Mouse (Mus musculus) frontal cortex, adult 2 months (tissue): ENCODE measurements around the gene Loxl3. TPM values are rescaled to one million over a fixed set of nuclear protein-coding genes. Genes with fewer than 3 reads are reported as not detected.

Experiments
- DNase-seq, 2 experiments: peaks; one replicate each; pipeline ENCODE4 v3.0.0; 2022; ENCODE audit warnings: low spot score in 1 of 2; ENCODE audit errors: extremely low spot score in 1 of 2
- polyA plus RNA-seq: library from polyadenylated mRNA; depleted of rRNA; stranded (reverse); fragments of >200 nt; gene quantifications from 2 replicates; pipeline ENCODE4 v1.2.3, GENCODE M21; 2012; rRNA removed

The Loxl3 gene
- polyA plus RNA-seq, 1 experiment, result 6.4 TPM

GRCm38 (mm10) chr6:83080210-83080609 lies 46.2 kb downstream of the Loxl3 start:
- no peak for DNase-seq

- DNase-seq, result no peak
Measured at GRCm38 (mm10) chr6:83083497-83083896, 49.5 kb downstream of the Loxl3 start.

GRCm38 (mm10) chr6:83084477-83084876 lies 50.5 kb downstream of the Loxl3 start:
- DNase-seq, result no peak

DNA sequence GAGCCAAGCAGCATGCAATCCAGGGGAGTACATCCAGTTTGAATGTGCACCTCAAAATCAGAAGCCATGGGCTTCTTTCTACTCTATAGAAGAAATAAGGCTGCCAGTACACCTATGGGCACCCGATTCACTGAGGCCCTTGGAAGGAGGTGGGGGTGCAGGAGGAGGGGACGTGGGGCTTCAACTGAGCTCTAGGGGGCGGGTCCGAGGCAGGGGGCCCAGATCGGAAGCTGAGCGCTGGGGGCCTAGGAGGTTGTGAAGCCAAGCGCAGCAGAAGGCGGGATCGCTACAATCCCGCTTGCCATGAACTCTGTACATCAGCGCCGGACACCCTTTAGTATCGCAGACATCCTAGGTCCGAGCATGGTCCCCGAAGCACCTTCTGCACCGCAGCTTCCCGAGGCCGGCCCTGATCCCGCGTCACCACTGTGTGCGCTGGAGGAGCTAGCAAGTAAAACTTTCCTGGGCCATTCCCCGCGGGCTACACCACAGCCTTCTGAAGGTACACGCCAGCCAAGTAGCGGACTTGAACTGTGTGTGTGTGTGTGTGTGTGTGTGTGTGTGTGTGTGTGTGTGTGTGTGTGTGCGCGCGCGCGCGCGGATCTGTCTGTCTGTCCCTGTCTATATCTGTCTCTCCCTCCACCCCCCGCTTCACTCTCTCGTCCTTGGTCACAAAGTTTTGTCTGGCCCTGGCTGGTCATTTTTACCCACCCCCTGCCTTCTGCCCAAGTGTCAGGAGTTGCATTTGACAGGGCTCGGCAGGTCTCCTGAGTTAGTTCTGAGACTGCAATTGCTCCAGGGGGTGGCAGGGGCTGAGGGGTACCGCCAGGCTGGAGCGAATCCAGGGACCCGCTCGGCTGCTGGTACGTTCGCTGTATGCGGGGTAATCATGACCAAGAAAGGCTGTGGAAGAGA lies 52.4 kb downstream of the Loxl3 start, which contains the start of gene Lbx2:
Lbx2 (plus strand) TSS at position 247 of the 915 bp plus-strand sequence.
- DNase-seq, result no peak

- no peak for DNase-seq
Measured at GRCm38 (mm10) chr6:83087205-83087925, 53.4 kb downstream of the Loxl3 start.

DNA sequence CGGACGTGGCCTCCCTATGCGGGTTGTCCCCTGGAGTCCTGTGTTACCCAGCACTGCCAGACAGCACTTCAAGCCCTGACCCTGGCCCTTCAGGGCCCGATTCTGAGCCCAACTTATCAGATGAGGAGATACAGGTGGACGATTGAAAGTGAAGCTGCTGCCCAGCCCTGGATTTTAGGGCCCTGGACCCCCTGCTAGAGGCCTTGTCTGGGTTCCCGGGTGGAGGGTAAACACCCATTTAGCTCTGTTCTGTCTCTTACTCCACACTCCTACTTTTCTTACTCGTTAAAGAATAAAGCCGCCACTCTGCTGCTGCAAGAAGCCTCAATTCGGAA lies 53.9 kb downstream of the Loxl3 start:
- no peak for DNase-seq

DNA sequence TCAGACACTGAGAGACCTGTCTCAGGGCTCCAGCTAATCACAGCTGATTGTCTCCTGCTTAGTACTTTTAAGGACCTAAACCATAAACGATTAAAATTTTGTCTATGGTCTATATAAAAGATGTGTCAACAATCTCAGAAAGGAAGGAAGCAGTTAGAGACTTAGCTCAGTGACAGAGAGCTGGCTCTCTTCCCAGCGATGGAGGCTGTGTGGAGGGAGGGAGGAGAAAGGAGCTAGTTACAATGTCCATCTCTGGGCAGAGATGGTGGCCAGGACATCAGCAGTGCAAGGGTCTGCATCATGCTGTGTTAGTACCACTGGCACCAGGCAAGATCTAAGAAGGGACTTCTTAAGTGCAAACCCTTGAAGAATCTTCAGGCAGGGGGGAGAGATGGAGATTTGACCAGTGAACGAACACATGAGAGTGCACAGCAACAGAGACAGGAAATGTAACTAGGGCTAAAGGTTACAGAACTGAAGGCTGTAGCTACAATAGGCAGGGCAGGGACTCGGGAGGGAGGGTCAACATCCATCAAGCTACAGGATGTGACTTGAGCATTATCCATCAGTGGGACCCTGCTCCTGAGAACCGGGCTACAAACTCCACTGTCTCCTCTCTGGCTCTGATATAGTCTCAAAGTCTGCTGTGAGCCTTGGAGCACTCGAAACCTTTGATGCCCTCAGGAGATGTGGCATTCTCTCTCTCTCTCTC lies 58.6 kb downstream of the Loxl3 start:
- no peak for DNase-seq

GRCm38 (mm10) chr6:83095968-83096367 lies 62.0 kb downstream of the Loxl3 start:
- DNase-seq, result no peak

- no peak for DNase-seq
Measured at GRCm38 (mm10) chr6:83098411-83098810, 64.4 kb downstream of the Loxl3 start.

- peak; percentile 88 to 93 for DNase-seq
Measured at GRCm38 (mm10) chr6:83101316-83101687, 67.3 kb downstream of the Loxl3 start, which contains the start of the genes Ccdc142 and Gm42688. TSS of gene Ccdc142 (plus strand) at chr6:83101601. TSS of gene Gm42688 (plus strand) at chr6:83101617.

DNA sequence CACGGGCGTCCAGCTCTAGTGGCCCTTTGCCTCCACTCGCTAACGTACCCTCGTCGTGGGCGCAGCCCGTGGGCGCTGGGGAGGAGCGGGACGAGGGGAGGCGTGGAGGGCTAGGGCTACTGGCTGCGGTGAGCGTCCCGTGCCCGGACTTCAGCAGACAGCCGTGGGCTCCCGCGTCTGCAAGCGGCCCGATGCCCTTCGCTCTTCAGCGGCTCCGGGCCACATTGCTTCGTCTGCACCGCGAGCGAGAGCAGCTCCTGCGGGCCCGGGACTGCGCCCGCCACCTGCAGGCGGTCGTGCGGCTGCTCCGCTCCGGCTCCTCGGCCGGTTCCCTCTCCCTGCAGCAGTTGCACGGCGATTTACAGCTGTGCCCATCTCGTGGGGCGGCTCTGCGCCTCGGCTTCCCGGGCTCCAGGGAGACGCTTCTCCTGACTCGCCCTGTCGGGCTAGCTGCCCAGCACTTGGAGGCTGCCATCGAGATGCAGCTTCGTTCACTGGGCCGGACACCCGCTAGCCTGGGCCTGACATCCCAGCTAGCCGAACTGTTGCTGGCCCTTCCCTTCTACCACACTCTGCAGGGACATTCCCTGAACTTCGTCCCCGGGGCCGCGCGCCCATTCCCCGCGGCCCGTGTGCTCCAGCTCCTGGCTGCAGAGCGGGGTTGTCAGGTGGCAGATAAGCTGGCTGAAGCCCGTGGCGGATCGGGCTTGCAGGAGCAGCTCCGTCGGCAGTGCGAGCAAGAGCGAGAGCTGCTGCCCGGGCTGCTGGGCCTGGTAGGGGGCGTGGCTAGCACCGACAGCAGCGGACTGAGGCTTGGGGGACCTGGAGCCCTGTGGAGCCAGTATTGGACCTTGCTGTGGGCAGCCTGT lies 67.9 kb downstream of the Loxl3 start:
- DNase-seq, result no peak

Other genes starting within 250 kb of the Loxl3 start
- 24.6 and 27.5 TPM in 2 replicates for gene Sema4f, start 94.4 kb upstream of the Loxl3 start, polyA plus RNA-seq
- gene M1ap, start 87.3 kb upstream of the Loxl3 start, polyA plus RNA-seq, result 0.12 TPM in 1 of 2 replicates, not detected in the other
- gene Dok1, start 702 bp upstream of the Loxl3 start, polyA plus RNA-seq, result 1.7 and 2.4 TPM in 2 replicates
- gene Aup1, start 20.3 kb downstream of the Loxl3 start, polyA plus RNA-seq, result 220 and 253 TPM in 2 replicates
- 58.8 and 63.7 TPM in 2 replicates for gene Htra2, start 21.1 kb downstream of the Loxl3 start, polyA plus RNA-seq
- gene Dqx1, start 23.7 kb downstream of the Loxl3 start, polyA plus RNA-seq, result 0.76 and 0.97 TPM in 2 replicates
- not detected in 2 replicates for gene Tlx2, start 36.1 kb downstream of the Loxl3 start, polyA plus RNA-seq
- gene Pcgf1, start 43.7 kb downstream of the Loxl3 start, polyA plus RNA-seq, result 40.1 and 40.5 TPM in 2 replicates
- 0.36 and 0.66 TPM in 2 replicates for gene Lbx2, start 52.2 kb downstream of the Loxl3 start, polyA plus RNA-seq
- 6.3 and 11.1 TPM in 2 replicates for gene Ccdc142, start 67.4 kb downstream of the Loxl3 start, polyA plus RNA-seq
- gene Gm42688, start 67.4 kb downstream of the Loxl3 start, polyA plus RNA-seq, result 8.5 and 11.2 TPM in 2 replicates
- gene Mrpl53, start 74.9 kb downstream of the Loxl3 start, polyA plus RNA-seq, result 96.4 and 109 TPM in 2 replicates
- gene Mogs, start 81.3 kb downstream of the Loxl3 start, polyA plus RNA-seq, result 30.6 and 31.6 TPM in 2 replicates
- gene Wbp1, start 87.4 kb downstream of the Loxl3 start, polyA plus RNA-seq, result 95.9 and 107 TPM in 2 replicates
- gene Ino80b, start 91.3 kb downstream of the Loxl3 start, polyA plus RNA-seq, result 24.6 and 31.4 TPM in 2 replicates
- 101 and 119 TPM in 2 replicates for gene Rtkn, start 101.3 kb downstream of the Loxl3 start, polyA plus RNA-seq
- 26.6 and 27.7 TPM in 2 replicates for gene Wdr54, start 122.2 kb downstream of the Loxl3 start, polyA plus RNA-seq
- 28.6 TPM in 2 replicates for gene 1700003E16Rik, start 122.2 kb downstream of the Loxl3 start, polyA plus RNA-seq
- 344 and 369 TPM in 2 replicates for gene Dctn1, start 131.7 kb downstream of the Loxl3 start, polyA plus RNA-seq
- gene Slc4a5, start 185.7 kb downstream of the Loxl3 start, polyA plus RNA-seq, result 0.04 and 0.21 TPM in 2 replicates